Mouse (Mus musculus): Measurements from ENCODE around the gene Vmn1r115. TPM values are rescaled to one million over a fixed set of nuclear protein-coding genes. Genes with fewer than 3 reads are reported as not detected.
"Not testable (repeated sequence)": the region's sequence is repeated elsewhere in the genome, so short reads cannot be mapped to it uniquely, and the experiment has no call there.

Vmn1r115 gene
- total RNA-seq (2021), result not detected
- long read RNA-seq, experiment 1, result 0 reads
- long read RNA-seq, experiment 2, result 0 reads

GRCm38 (mm10) chr7:20844885-20845284 lies at the start of gene Vmn1r115:
Gene Vmn1r115 (minus strand): TSS chr7:20844985.
- DNase-seq (ENCODE audit: low spot score in 2 of 2), result not testable (repeated sequence)

GRCm38 (mm10) chr7:20884021-20884420 lies 39.2 kb upstream of the Vmn1r115 start, which contains the start of gene Vmn1r117:
Gene Vmn1r117 (minus strand): TSS chr7:20884121.
- not testable (repeated sequence) for DNase-seq (ENCODE audit: low spot score in 2 of 2)

DNA sequence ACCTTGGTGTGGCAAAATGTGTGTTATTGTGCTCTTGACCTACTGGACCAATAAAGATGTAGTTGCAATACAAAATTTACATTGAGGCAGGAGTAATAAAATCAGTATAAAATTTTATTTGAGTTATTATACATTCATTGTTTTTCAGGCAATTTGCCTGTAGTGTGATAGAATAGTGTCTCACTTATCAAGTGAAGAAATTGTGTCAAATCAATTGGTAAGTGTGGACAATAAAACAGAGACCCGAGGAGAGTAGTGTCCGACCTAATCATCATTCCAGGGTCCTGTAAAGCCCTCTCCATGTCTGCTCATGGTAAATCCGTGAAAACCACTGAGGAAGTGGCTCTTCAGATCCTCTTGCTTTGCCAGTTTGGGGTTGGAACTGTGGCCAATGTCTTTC lies 27.2 kb upstream of the Vmn1r115 start, which contains the start of gene Vmn1r116:
Gene Vmn1r116, plus strand, starts transcription at position 301 of the 400 bp plus-strand sequence.
- not testable (repeated sequence) for DNase-seq (ENCODE audit: low spot score in 2 of 2)

- not testable (repeated sequence) for DNase-seq (ENCODE audit: low spot score in 2 of 2)
Measured at GRCm38 (mm10) chr7:20812086-20812485, 32.7 kb downstream of the Vmn1r115 start, which contains the start of gene Vmn1r114. Gene Vmn1r114 (minus strand): TSS chr7:20812186.

Other genes with a start within 250 kb of the Vmn1r115 start
- gene Gm4513, start 246.0 kb downstream of the Vmn1r115 start, total RNA-seq (2021), result not detected
- not detected for gene Vmn1r107, start 176.1 kb downstream of the Vmn1r115 start, total RNA-seq (2021)
- not detected for gene Vmn1r111, start 141.8 kb downstream of the Vmn1r115 start, total RNA-seq (2021)
- not detected for gene Gm10668, start 114.4 kb downstream of the Vmn1r115 start, total RNA-seq (2021)
- gene Vmn1r112, start 73.8 kb downstream of the Vmn1r115 start, total RNA-seq (2021), result not detected
- gene Vmn1r113, start 57.7 kb downstream of the Vmn1r115 start, total RNA-seq (2021), result not detected
- not detected for gene Vmn1r114, start 32.8 kb downstream of the Vmn1r115 start, total RNA-seq (2021)
- gene Vmn1r116, start 27.3 kb upstream of the Vmn1r115 start, total RNA-seq (2021), result not detected
- not detected for gene Vmn1r117, start 39.1 kb upstream of the Vmn1r115 start, total RNA-seq (2021)
- not detected for gene Vmn1r118, start 67.4 kb upstream of the Vmn1r115 start, total RNA-seq (2021)
- gene Vmn1r119, start 167.5 kb upstream of the Vmn1r115 start, total RNA-seq (2021), result not detected
- not detected for gene Vmn1r120, start 208.8 kb upstream of the Vmn1r115 start, total RNA-seq (2021)

All from layer of hippocampus, postnatal 14 days (tissue).